Mouse (Mus musculus) kidney, embryonic 15.5 days (tissue): ENCODE data around the gene Lsm10. TPM values are rescaled to one million over a fixed set of nuclear protein-coding genes. Genes with fewer than 3 reads are reported as not detected.

Experiments used
- ATAC-seq: fragments of 200-750 bp; cut with Nextera tagmentation; replicated peaks from 2 replicates; pipeline ENCODE4 v1.8.0; 2017; ENCODE audit warnings: moderate TSS enrichment; ENCODE audit not compliant: low FRiP score
- H3K27ac ChIP-seq: fragments of 300-500 bp; sonication (generic); 2 replicates; pipeline ENCODE4 v1.5.1; 2015; ENCODE audit warnings: mild to moderate bottlenecking, inconsistent platforms
- H3K27me3 ChIP-seq: fragments of 300-500 bp; sonication (generic); 2 replicates; pipeline ENCODE4 v1.6.1; 2015; ENCODE audit warnings: inconsistent platforms
- H3K36me3 ChIP-seq: fragments of 300-500 bp; sonication (generic); 2 replicates; pipeline ENCODE4 v1.6.1; 2015; ENCODE audit warnings: inconsistent platforms
- H3K4me1 ChIP-seq: fragments of 300-500 bp; sonication (generic); 2 replicates; pipeline ENCODE4 v1.6.1; 2015; ENCODE audit warnings: inconsistent platforms
- H3K4me2 ChIP-seq: fragments of 300-500 bp; sonication (generic); 2 replicates; pipeline ENCODE4 v1.6.1; 2015; ENCODE audit warnings: moderate library complexity, mild to moderate bottlenecking, inconsistent platforms
- H3K4me3 ChIP-seq: fragments of 300-500 bp; sonication (generic); replicated peaks from 2 replicates; pipeline ENCODE4 v1.5.1; 2015; ENCODE audit warnings: mild to moderate bottlenecking, inconsistent platforms
- H3K9ac ChIP-seq: fragments of 300-500 bp; sonication (generic); 2 replicates; pipeline ENCODE4 v1.6.1; 2015; ENCODE audit warnings: mild to moderate bottlenecking, inconsistent platforms
- H3K9me3 ChIP-seq: fragments of 300-500 bp; sonication (generic); replicated peaks from 2 replicates; pipeline ENCODE4 v1.6.1; 2016; ENCODE audit warnings: inconsistent platforms
- WGBS: fragments of 180-500 bp; shearing (Covaris S2); methylation state at CpG from one replicate; pipeline ENCODE4 v1.1.7; 2015; ENCODE audit warnings: mixed read lengths; 5-methylcytosine and 5-hydroxymethylcytosine counted together
- polyA plus RNA-seq: library from polyadenylated mRNA; unstranded; fragments of >200 nt; fragmentation: Nextera tagmentation; extraction: Ambion mirVana; gene quantifications from 2 replicates; pipeline ENCODE4 v1.2.1, GENCODE M21; 2015

The Lsm10 gene
- polyA plus RNA-seq, 1 experiment from 2014 or later = 52.9 TPM

DNA sequence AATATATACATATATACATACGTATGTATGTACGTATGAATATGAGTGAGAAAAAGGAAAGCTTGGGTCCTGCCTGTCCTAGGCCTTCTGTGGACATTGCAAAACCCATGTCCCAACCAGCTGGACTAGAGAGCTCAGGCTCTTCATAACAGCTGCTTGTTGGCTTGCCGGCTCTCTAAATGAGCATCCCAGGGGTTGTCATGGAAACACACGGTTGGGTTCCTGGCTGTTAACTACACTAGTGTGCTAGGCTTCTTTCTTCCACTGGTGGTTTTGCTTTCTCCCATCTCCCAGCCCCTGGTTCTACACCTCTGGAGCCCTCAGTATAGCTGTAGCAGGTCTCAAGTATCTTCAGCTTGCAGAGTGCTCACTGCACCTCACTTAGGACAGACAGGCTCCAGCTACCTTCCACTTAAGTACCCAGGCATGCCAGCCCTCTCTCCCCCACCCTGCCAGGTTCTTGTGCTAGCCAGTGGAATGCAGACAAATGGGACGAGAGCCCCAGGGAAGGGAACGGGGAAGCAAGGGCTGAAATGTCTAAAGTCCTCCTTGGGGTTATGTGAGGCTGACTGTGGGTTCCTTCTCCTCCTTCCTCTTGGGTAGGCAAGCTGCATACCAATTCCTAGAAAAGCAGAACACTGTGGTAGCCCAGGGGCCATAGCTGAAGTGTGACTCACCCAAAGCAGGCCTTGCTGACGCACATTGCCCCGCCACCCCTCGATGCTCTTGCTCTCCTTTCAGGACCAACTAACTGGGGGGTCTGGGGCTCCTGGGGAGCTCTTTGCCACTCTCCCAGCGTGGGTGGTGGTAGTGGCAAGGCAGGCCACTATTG is 35.1 kb downstream of the Lsm10 start:
- peaks cover 48% of the 10 kb centered on the region for H3K4me1 ChIP-seq

GRCm38 (mm10) chr4:126132636-126133264 is 36.3 kb downstream of the Lsm10 start:
- Histone ChIP-seq H3K4me2 (no peak overlapping the region), H3K27me3 (no peaks in the 10 kb centered on the region), H3K4me1 (peaks cover 48% of the 10 kb centered on the region), H3K36me3 (peaks cover 59% of the 10 kb centered on the region), H3K4me3 (no peak overlapping the region), H3K9me3 (no peaks in the 10 kb centered on the region), H3K27ac (peak overlapping the region; percentile 92), H3K9ac (no peak overlapping the region)
- no peak for ATAC-seq
- 60% methylated on average over 6 of the region's 6 CpGs for WGBS

More for the DNA sequence above, 35.1 kb downstream of the Lsm10 start:
- H3K4me2 ChIP-seq = no peak overlapping the region
- WGBS = 60% methylated on average over 10 of the region's 10 CpGs
- H3K27me3 ChIP-seq = no peaks in the 10 kb centered on the region
- H3K9me3 ChIP-seq = no peaks in the 10 kb centered on the region
- H3K36me3 ChIP-seq = peaks cover 58% of the 10 kb centered on the region
- peak; percentile 13; the same call in 1 of the 2 replicates for ATAC-seq
- H3K9ac ChIP-seq = 0 out of 2 replicates have a peak overlapping the region, but pooled peaks have one; percentile 0
- no peak overlapping the region for H3K4me3 ChIP-seq
- peak overlapping the region; percentile 92 for H3K27ac ChIP-seq

DNA sequence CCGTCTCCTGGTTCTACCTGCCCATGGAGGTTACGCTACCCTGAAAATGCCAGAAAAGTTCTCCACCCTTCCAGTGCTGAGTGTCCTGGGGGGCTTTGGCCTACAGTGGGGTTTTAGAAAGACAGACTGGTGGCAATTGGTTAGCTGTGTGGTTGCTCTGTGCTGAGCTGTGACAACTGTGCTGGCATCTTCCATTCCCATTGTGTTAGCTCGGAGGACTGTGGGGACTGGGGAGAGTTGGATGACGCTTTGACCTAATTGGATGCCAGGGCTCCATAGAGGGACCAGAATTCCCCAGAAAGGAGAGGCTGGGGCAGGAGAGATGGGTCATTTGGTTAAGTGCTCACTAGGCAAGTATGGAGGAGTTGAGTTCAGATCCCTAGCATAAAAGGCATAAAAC is 37.8 kb downstream of the Lsm10 start:
- no peak overlapping the region for H3K9ac ChIP-seq
- H3K36me3 ChIP-seq = peaks cover 60% of the 10 kb centered on the region
- no peak for ATAC-seq
- H3K27ac ChIP-seq = no peak overlapping the region
- no peaks in the 10 kb centered on the region for H3K27me3 ChIP-seq
- H3K4me3 ChIP-seq = no peak overlapping the region
- WGBS = 94% methylated on average over 4 of the region's 4 CpGs
- no peaks in the 10 kb centered on the region for H3K9me3 ChIP-seq
- peaks cover 47% of the 10 kb centered on the region for H3K4me1 ChIP-seq
- H3K4me2 ChIP-seq = no peak overlapping the region

DNA sequence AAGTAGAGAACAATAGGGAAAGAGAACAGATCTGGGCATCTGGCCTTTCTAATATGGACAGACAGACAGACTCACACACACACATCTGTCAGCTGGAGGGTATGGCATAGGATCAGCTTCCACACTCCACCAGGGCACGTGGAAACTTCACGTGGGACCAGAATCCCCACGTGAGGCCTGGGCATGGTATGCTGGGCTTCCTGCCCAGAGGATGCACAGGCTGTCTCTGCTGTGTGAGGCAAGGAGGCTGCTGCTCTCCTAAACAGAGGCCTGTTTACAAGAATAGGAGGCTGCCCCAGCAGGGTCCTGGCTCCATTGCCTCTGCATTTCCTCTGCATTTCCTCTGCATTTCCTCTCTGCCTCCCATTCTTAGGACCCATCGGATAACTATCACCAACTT is 38.2 kb downstream of the Lsm10 start:
- ATAC-seq = no peak
- Histone ChIP-seq H3K36me3 (peaks cover 60% of the 10 kb centered on the region), H3K27me3 (no peaks in the 10 kb centered on the region), H3K4me2 (no peak overlapping the region), H3K4me3 (no peak overlapping the region), H3K27ac (no peak overlapping the region), H3K9me3 (no peaks in the 10 kb centered on the region), H3K9ac (no peak overlapping the region), H3K4me1 (peaks cover 43% of the 10 kb centered on the region)
- 83% methylated on average over 4 of the region's 4 CpGs for WGBS

GRCm38 (mm10) chr4:126137773-126138172 is 41.4 kb downstream of the Lsm10 start:
- ATAC-seq = no peak
- no peaks in the 10 kb centered on the region for H3K27me3 ChIP-seq
- H3K36me3 ChIP-seq = peaks cover 68% of the 10 kb centered on the region
- peaks cover 28% of the 10 kb centered on the region for H3K4me1 ChIP-seq
- H3K9ac ChIP-seq = no peak overlapping the region
- no peaks in the 10 kb centered on the region for H3K9me3 ChIP-seq
- 84% methylated on average over 4 of the region's 4 CpGs for WGBS
- no peak overlapping the region for H3K4me2 ChIP-seq
- H3K27ac ChIP-seq = no peak overlapping the region
- no peak overlapping the region for H3K4me3 ChIP-seq

- peaks cover 44% of the 10 kb centered on the region for H3K36me3 ChIP-seq
- H3K27ac ChIP-seq = peak overlapping the region; percentile 68
- H3K4me2 ChIP-seq = no peak overlapping the region
- no peak overlapping the region for H3K9ac ChIP-seq
- no peaks in the 10 kb centered on the region for H3K27me3 ChIP-seq
- peaks cover 27% of the 10 kb centered on the region for H3K4me1 ChIP-seq
- 0 out of 2 replicates have a peak, but pooled peaks have one; percentile 16 for ATAC-seq
- H3K4me3 ChIP-seq = no peak overlapping the region
- 64% methylated on average over 5 of the region's 5 CpGs for whole genome bisulfite sequencing
- H3K9me3 ChIP-seq = no peaks in the 10 kb centered on the region
These were observed 44.6 kb downstream of the Lsm10 start for GRCm38 (mm10) chr4:126141021-126141420.

- Histone ChIP-seq H3K4me1 (peaks cover 64% of the 10 kb centered on the region), H3K4me2 (no peak overlapping the region), H3K27ac (peak overlapping the region; percentile 99; the same call in 1 of the 2 replicates), H3K36me3 (peaks cover 8% of the 10 kb centered on the region; the same call in 1 of the 2 replicates), H3K4me3 (no peak overlapping the region), H3K9ac (no peak overlapping the region), H3K27me3 (no peaks in the 10 kb centered on the region), H3K9me3 (no peaks in the 10 kb centered on the region)
- 30% methylated on average over 4 of the region's 4 CpGs for WGBS
- ATAC-seq = no peak
These were observed 49.0 kb downstream of the Lsm10 start for GRCm38 (mm10) chr4:126145396-126145795.

DNA sequence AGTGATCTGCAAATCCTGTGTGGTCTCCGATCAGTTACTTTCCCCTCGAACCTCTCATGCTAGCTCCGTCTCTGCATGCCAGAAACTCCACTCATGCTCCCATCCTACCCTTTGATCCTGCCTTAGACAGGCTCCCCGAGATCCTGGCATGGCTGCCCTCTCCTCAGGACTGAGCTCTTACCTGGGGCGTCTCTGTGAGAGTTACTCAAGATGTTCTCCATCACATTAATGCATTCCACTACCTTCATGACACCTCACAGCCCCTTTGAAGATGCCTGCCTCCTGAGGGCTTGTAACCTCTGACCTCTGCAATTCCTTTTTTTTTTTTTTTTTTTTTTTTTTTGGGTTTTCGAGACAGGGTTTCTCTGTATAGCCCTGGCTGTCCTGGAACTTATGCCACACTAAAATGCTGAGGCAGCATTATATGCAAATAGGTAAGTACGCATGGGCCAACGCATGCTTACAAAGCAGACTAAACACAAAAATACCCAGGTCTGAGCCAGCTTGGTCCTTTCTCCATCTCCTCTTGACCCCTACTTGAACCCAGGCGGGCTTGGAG is 50.6 kb downstream of the Lsm10 start:
- Histone ChIP-seq H3K4me1 (peaks cover 69% of the 10 kb centered on the region), H3K9ac (0 out of 2 replicates have a peak overlapping the region, but pooled peaks have one; percentile 75), H3K27me3 (no peaks in the 10 kb centered on the region), H3K9me3 (no peaks in the 10 kb centered on the region), H3K4me3 (peak overlapping the region; percentile 65), H3K4me2 (peak overlapping the region; percentile 74), H3K36me3 (peaks cover 18% of the 10 kb centered on the region), H3K27ac (peak overlapping the region; percentile 99)
- 16% methylated on average over 9 of the region's 9 CpGs for WGBS
- ATAC-seq = no peak

- under 1% methylated on average over 24 of the region's 24 CpGs for WGBS
- peaks cover 71% of the 10 kb centered on the region for H3K4me1 ChIP-seq
- H3K27me3 ChIP-seq = no peaks in the 10 kb centered on the region
These were observed 51.2 kb downstream of the Lsm10 start, which contains the start of gene Eva1b for GRCm38 (mm10) chr4:126147533-126148160. Eva1b (plus strand) TSS chr4:126147744.

More at GRCm38 (mm10) chr4:126147533-126148160, 51.2 kb downstream of the Lsm10 start, which contains the start of gene Eva1b:
- peak within 1 kb of the TSS; percentile 65 for H3K4me3 ChIP-seq
- peak within 1 kb of the TSS; percentile 99 for H3K27ac ChIP-seq
- peak; percentile 90 for ATAC-seq
- H3K36me3 ChIP-seq = peaks cover 23% of the 10 kb centered on the region
- peak within 1 kb of the TSS; percentile 74 for H3K4me2 ChIP-seq
- H3K9ac ChIP-seq = peak within 1 kb of the TSS; percentile 75
- H3K9me3 ChIP-seq = no peaks in the 10 kb centered on the region
